Mouse (Mus musculus): Measurements from ENCODE around the gene 1700013F07Rik. TPM values are rescaled to one million over a fixed set of nuclear protein-coding genes. Genes with fewer than 3 reads are reported as not detected.
"Not testable (repeated sequence)": the region's sequence is repeated elsewhere in the genome, so short reads cannot be mapped to it uniquely, and the experiment has no call there.

Gene 1700013F07Rik
- 0.17 and 0.24 TPM in 2 replicates for polyA plus RNA-seq (2012; rRNA removed)

GRCm38 (mm10) chr3:108533951-108534350 lies at the start of gene 1700013F07Rik:
Gene 1700013F07Rik (plus strand): TSS chr3:108534150.
- H3K36me3 ChIP-seq (ENCODE audit: control insufficient read depth, insufficient read depth, low read length), result no peaks in the 10 kb centered on the region
- no peak within 1 kb of the TSS for H3K4me3 ChIP-seq (ENCODE audit: insufficient read depth, low read depth, low read length)
- H3K27ac ChIP-seq (ENCODE audit: insufficient read depth, low read depth, low read length), result no peak within 1 kb of the TSS
- WGBS, result 95% methylated on average over 6 of the region's 6 CpGs
- H3K27me3 ChIP-seq (replicated peaks; ENCODE audit: control insufficient read depth, insufficient read depth, low read length), result no peaks in the 10 kb centered on the region
- DNase-seq, result no peak
- TF ChIP-seq CTCF (conservative IDR thresholded peaks at IDR 0.05; ENCODE audit: insufficient read depth, insufficient read length, low read depth, low read length) (no peak), POLR2A (IDR thresholded peaks at IDR 0.05; ENCODE audit: low read depth, low read length) (no peak)
- no peaks in the 10 kb centered on the region for H3K4me1 ChIP-seq (ENCODE audit: control insufficient read depth, insufficient read depth, low read length)

- WGBS, result 91% methylated on average over 4 of the region's 4 CpGs
- H3K36me3 ChIP-seq (ENCODE audit: control insufficient read depth, insufficient read depth, low read length), result no peaks in the 10 kb centered on the region
- DNase-seq, result no peak
- H3K27me3 ChIP-seq (replicated peaks; ENCODE audit: control insufficient read depth, insufficient read depth, low read length), result no peaks in the 10 kb centered on the region
- H3K4me1 ChIP-seq (ENCODE audit: control insufficient read depth, insufficient read depth, low read length), result no peaks in the 10 kb centered on the region
- H3K27ac ChIP-seq (ENCODE audit: insufficient read depth, low read depth, low read length), result no peak overlapping the region
- H3K4me3 ChIP-seq (ENCODE audit: insufficient read depth, low read depth, low read length), result no peak overlapping the region
- TF ChIP-seq CTCF (conservative IDR thresholded peaks at IDR 0.05; ENCODE audit: insufficient read depth, insufficient read length, low read depth, low read length) (no peak), POLR2A (IDR thresholded peaks at IDR 0.05; ENCODE audit: low read depth, low read length) (no peak)
These were observed 49.2 kb upstream of the 1700013F07Rik start for GRCm38 (mm10) chr3:108484749-108485148.

- Histone ChIP-seq H3K36me3 (ENCODE audit: control insufficient read depth, insufficient read depth, low read length) (no peaks in the 10 kb centered on the region), H3K4me1 (ENCODE audit: control insufficient read depth, insufficient read depth, low read length) (no peaks in the 10 kb centered on the region), H3K27ac (ENCODE audit: insufficient read depth, low read depth, low read length) (no peak overlapping the region), H3K4me3 (ENCODE audit: insufficient read depth, low read depth, low read length) (no peak overlapping the region), H3K27me3 (replicated peaks; ENCODE audit: control insufficient read depth, insufficient read depth, low read length) (no peaks in the 10 kb centered on the region)
- WGBS, result 57% methylated on average over 3 of the region's 3 CpGs
- DNase-seq, result no peak
- TF ChIP-seq POLR2A (IDR thresholded peaks at IDR 0.05; ENCODE audit: low read depth, low read length), result no peak
- peak; percentile 53 for TF ChIP-seq CTCF (conservative IDR thresholded peaks at IDR 0.05; ENCODE audit: insufficient read depth, insufficient read length, low read depth, low read length)
These were observed 44.0 kb upstream of the 1700013F07Rik start for GRCm38 (mm10) chr3:108489968-108490367.

- no peak for TF ChIP-seq CTCF (conservative IDR thresholded peaks at IDR 0.05; ENCODE audit: insufficient read depth, insufficient read length, low read depth, low read length)
- TF ChIP-seq POLR2A (IDR thresholded peaks at IDR 0.05; ENCODE audit: low read depth, low read length), result no peak
- Histone ChIP-seq H3K4me1 (ENCODE audit: control insufficient read depth, insufficient read depth, low read length) (no peaks in the 10 kb centered on the region), H3K27me3 (replicated peaks; ENCODE audit: control insufficient read depth, insufficient read depth, low read length) (no peaks in the 10 kb centered on the region), H3K4me3 (ENCODE audit: insufficient read depth, low read depth, low read length) (no peak overlapping the region), H3K36me3 (ENCODE audit: control insufficient read depth, insufficient read depth, low read length) (no peaks in the 10 kb centered on the region), H3K27ac (ENCODE audit: insufficient read depth, low read depth, low read length) (no peak overlapping the region)
- WGBS, result 49% methylated on average over 9 of the region's 9 CpGs
- DNase-seq, result peak; percentile 57
These were observed 39.0 kb upstream of the 1700013F07Rik start for GRCm38 (mm10) chr3:108494861-108495474.

GRCm38 (mm10) chr3:108495486-108495885 lies 38.5 kb upstream of the 1700013F07Rik start:
- no peaks in the 10 kb centered on the region for H3K36me3 ChIP-seq (ENCODE audit: control insufficient read depth, insufficient read depth, low read length)
- no peak for DNase-seq
- TF ChIP-seq POLR2A (IDR thresholded peaks at IDR 0.05; ENCODE audit: low read depth, low read length), result no peak
- TF ChIP-seq CTCF (conservative IDR thresholded peaks at IDR 0.05; ENCODE audit: insufficient read depth, insufficient read length, low read depth, low read length), result no peak
- no peaks in the 10 kb centered on the region for H3K27me3 ChIP-seq (replicated peaks; ENCODE audit: control insufficient read depth, insufficient read depth, low read length)
- no peak overlapping the region for H3K4me3 ChIP-seq (ENCODE audit: insufficient read depth, low read depth, low read length)
- H3K27ac ChIP-seq (ENCODE audit: insufficient read depth, low read depth, low read length), result no peak overlapping the region
- 57% methylated on average over 4 of the region's 4 CpGs for WGBS
- no peaks in the 10 kb centered on the region for H3K4me1 ChIP-seq (ENCODE audit: control insufficient read depth, insufficient read depth, low read length)

- 57% methylated on average over 9 of the region's 9 CpGs for whole genome bisulfite sequencing
- no peaks in the 10 kb centered on the region for H3K4me1 ChIP-seq (ENCODE audit: control insufficient read depth, insufficient read depth, low read length)
- H3K27me3 ChIP-seq (replicated peaks; ENCODE audit: control insufficient read depth, insufficient read depth, low read length), result no peaks in the 10 kb centered on the region
- no peak for DNase-seq
- no peak overlapping the region for H3K4me3 ChIP-seq (ENCODE audit: insufficient read depth, low read depth, low read length)
- TF ChIP-seq CTCF (conservative IDR thresholded peaks at IDR 0.05; ENCODE audit: insufficient read depth, insufficient read length, low read depth, low read length) (no peak), POLR2A (IDR thresholded peaks at IDR 0.05; ENCODE audit: low read depth, low read length) (no peak)
- no peaks in the 10 kb centered on the region for H3K36me3 ChIP-seq (ENCODE audit: control insufficient read depth, insufficient read depth, low read length)
- H3K27ac ChIP-seq (ENCODE audit: insufficient read depth, low read depth, low read length), result no peak overlapping the region
These were observed 36.3 kb upstream of the 1700013F07Rik start for GRCm38 (mm10) chr3:108497602-108498001.

GRCm38 (mm10) chr3:108499826-108500225 lies 34.1 kb upstream of the 1700013F07Rik start:
- peaks cover 5% of the 10 kb centered on the region for H3K4me1 ChIP-seq (ENCODE audit: control insufficient read depth, insufficient read depth, low read length)
- H3K4me3 ChIP-seq (ENCODE audit: insufficient read depth, low read depth, low read length), result no peak overlapping the region
- no peak overlapping the region for H3K27ac ChIP-seq (ENCODE audit: insufficient read depth, low read depth, low read length)
- TF ChIP-seq POLR2A (IDR thresholded peaks at IDR 0.05; ENCODE audit: low read depth, low read length) (no peak), CTCF (conservative IDR thresholded peaks at IDR 0.05; ENCODE audit: insufficient read depth, insufficient read length, low read depth, low read length) (no peak)
- peak; percentile 47 for DNase-seq
- H3K27me3 ChIP-seq (replicated peaks; ENCODE audit: control insufficient read depth, insufficient read depth, low read length), result no peaks in the 10 kb centered on the region
- 66% methylated on average over 8 of the region's 8 CpGs for WGBS
- H3K36me3 ChIP-seq (ENCODE audit: control insufficient read depth, insufficient read depth, low read length), result no peaks in the 10 kb centered on the region

- not testable (repeated sequence) for H3K27me3 ChIP-seq (replicated peaks; ENCODE audit: control insufficient read depth, insufficient read depth, low read length); H3K4me3 ChIP-seq (ENCODE audit: insufficient read depth, low read depth, low read length); H3K27ac ChIP-seq (ENCODE audit: insufficient read depth, low read depth, low read length); H3K4me1 ChIP-seq (ENCODE audit: control insufficient read depth, insufficient read depth, low read length); H3K36me3 ChIP-seq (ENCODE audit: control insufficient read depth, insufficient read depth, low read length)
- 28% methylated on average over 3 of the region's 3 CpGs for WGBS
- peak; percentile 19 for DNase-seq
These were observed 32.5 kb upstream of the 1700013F07Rik start for GRCm38 (mm10) chr3:108501411-108501810.

Measured in kidney, adult 2 months (tissue).